Mouse (Mus musculus) left cerebral cortex, postnatal 14 days (tissue): ENCODE results near the gene Rab11fip5. TPM values are rescaled to one million over a fixed set of nuclear protein-coding genes. Genes with fewer than 3 reads are reported as not detected.

ENCODE experiments used
- DNase-seq, 2 experiments: peaks; one replicate each; pipeline ENCODE4 v3.0.0; 2021 to 2022; ENCODE audit warnings: low spot score in 2 of 2, mixed read lengths in 1 of 2
- intact Hi-C: fragments of 180-260 bp; cut with DNase I; formaldehyde crosslinking; loops from one replicate; pipeline ENCODE4 v1.15.1; 2025
- total RNA-seq, 2 experiments: library from RNA; stranded (reverse); gene quantifications; 2 replicates each; pipeline ENCODE4 v1.2.3; 2021

Rab11fip5 gene
- total RNA-seq, 2 experiments from 2014 or later = 53.8 to 55.0 TPM

DNA sequence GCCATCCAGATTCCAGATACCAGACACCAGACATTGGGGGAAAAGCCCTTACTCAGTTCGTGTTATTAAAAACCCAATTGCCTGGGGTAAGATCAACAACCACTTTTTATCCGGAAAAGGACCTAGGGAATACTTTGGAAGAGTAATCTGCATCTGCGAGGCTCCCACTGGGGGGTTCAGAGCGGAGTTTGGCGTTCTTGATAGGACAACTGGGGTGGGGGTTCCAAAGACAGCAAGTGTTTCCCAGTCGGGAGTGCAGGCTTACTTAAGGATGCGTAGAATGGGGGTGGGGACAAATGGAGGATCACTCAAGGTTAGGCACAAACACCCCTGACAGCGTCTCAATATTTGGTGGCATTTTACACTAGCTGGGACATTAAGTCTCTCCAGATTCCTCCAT, 42.7 kb downstream of the Rab11fip5 start:
- no peak for DNase-seq
- intact Hi-C loops = loop anchor here (2.0 to 5.0 kb wide), 3 partner anchors 29 to 94 kb away; no protein-coding TSS in a partner anchor

GRCm38 (mm10) chr6:85331221-85331735, 43.2 kb downstream of the Rab11fip5 start:
- DNase-seq = no peak
- intact Hi-C loops = loop anchor here (5.0 kb wide), 2 partner anchors 54 to 94 kb away; no protein-coding TSS in a partner anchor

GRCm38 (mm10) chr6:85329666-85330185, 44.7 kb downstream of the Rab11fip5 start:
- DNase-seq = no peak
- intact Hi-C loops = loop anchor here (5.0 kb wide), 2 partner anchors 52 to 92 kb away; no protein-coding TSS in a partner anchor

DNA sequence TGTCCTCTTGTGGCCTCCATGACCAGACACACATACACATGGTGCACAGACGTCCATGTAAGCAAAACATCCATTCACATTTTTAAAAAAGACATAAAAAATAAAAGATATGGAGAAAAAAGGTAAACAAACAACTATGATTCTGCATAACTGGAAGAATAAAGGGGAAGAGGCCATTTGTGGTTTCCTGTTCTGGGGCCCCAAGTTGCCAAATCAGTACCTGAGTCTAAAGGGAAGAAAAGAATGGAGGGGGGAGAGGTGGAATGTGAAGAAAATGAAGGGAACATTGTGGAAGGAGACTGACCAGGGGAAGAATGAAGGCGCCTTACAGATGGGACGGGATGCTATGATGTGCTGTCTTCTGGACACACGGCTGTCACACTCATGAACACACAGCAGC, 47.9 kb downstream of the Rab11fip5 start:
- intact Hi-C loops = no loop called here
- DNase-seq = no peak

- DNase-seq = no peak
These were observed 49.3 kb downstream of the Rab11fip5 start for GRCm38 (mm10) chr6:85325109-85325508.

DNA sequence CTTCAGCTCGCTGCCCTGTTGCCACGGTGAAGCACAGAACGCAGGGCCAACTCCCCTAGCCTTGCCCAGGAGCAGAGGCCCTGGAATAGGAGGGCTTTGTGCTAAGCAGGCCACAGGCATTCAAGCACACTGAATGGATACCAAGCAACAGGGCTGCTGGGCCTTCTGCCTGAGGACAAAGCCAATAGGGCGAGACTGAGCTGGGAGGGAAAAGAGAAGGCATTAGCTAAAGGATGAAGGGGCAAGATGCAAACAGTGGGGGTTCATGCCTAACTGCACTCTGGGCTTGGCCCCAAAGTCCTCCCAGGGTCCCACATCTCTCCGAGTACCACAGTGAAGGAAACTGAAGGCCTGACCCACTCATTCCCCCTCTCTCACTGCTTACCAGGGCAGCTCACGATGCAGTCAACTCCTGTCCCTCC, 54.0 kb downstream of the Rab11fip5 start:
- peak; percentile 54 to 57 for DNase-seq
- intact Hi-C loops = no loop called here

More at GRCm38 (mm10) chr6:85325109-85325508, 49.3 kb downstream of the Rab11fip5 start:
- intact Hi-C loops = no loop called here

- no peak for DNase-seq
- intact Hi-C loops = no loop called here
These were observed 58.2 kb downstream of the Rab11fip5 start for GRCm38 (mm10) chr6:85316211-85316610.

DNA sequence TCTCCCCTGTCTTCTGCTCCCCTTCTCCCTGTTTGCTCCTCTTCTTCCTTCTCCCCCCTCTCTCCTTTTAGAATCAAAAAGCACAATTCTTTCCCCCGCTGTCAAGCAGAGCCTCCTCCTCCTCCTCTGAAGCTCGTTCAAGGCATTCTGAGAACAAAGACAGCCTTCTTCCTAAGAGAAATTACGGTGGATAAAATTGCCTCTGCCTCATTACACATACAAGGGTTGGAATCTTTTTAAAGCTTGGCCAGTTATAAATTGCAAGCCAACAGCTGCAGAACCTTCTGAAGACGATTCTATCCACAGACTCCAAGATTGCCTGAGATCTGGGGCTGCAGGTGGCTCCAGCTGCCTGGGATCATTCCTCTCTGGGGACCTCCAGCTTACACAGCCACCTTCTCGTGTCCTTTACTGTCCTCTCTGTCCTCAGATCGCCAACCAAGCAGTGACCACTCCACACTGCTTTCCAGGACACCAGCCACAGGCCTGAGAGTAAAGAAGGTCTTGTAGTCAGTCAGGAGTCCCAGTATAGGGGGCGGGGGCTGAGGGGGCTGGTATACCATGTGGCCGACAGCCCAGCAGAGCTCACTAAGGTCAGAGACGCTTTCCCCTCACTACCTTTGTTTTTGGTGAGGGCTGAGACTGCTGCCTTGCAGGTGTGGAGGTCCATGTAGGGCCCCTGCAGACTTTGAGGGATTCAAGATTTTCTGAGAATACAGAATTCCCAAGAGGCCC, 60.2 kb downstream of the Rab11fip5 start:
- intact Hi-C loops = no loop called here
- peak in 1 of 2 experiments; percentile 24 for DNase-seq

DNA sequence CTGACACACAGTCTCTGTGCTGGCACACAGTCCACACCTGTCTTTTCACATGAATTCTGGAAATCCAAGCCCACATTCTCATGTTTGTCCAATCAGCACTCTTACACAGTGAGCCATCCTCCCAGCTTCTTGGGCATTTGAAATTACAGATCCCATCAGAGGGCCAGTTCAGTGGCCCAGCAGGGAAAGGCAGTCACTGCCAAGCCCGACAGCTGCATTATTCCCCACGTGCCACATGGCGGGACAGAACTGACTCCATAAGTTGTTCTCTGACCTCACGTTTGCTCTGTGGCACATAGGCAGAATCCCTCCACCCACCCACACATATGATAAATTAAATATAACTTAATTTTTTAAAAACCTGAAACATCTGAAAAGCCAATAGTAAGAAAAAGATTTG, 66.5 kb downstream of the Rab11fip5 start:
- no peak for DNase-seq
- intact Hi-C loops = no loop called here

DNA sequence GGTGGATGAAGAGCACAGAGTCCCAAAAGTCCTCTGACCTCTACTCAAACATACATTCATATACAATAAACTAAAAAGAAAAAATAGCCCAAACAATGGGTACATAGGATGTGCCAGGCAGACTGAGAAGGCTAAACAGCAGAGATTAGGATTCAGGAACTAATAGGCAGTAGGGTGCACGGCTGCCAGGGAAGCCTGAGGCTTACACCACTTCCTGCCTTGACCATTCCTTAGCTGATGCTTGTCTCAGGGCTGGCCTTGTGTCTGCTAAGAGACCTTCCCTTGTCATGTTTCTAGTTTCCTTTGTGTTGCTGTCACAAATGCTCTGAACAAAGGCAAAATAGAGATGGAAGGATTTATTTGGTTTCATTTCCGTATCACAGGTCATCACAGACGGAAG, 68.1 kb downstream of the Rab11fip5 start:
- no peak for DNase-seq
- intact Hi-C loops = no loop called here

DNA sequence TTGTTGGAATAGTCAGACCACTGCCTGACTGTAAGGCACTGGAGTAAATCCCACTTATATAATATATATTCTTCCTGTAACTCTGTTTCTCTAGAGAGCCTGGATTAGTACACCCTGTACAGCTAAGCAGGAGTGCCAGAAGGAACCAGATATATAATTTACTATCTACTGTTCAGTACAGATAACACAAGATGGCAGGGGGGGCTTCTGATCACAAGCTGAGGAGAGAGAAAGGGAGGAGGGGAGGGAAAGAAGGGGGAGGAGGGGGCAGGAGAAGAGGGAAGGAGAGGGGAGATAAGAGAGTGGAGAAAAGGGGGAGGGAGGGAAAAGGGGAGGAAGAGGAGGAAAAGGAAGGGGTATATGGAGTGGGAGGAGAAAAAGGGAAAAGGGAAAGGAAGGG, 68.6 kb downstream of the Rab11fip5 start:
- intact Hi-C loops = no loop called here
- no peak for DNase-seq

GRCm38 (mm10) chr6:85304966-85305365, 69.5 kb downstream of the Rab11fip5 start:
- DNase-seq = no peak
- intact Hi-C loops = no loop called here

- peak; percentile 55 to 84 for DNase-seq
- intact Hi-C loops = loop anchor here (2.0 kb wide), 1 partner anchor 30 kb away; the partner anchor contains the start of gene Sfxn5
These were observed 71.9 kb downstream of the Rab11fip5 start for GRCm38 (mm10) chr6:85302326-85303055.

- peak; percentile 52 to 54 for DNase-seq
- intact Hi-C loops = no loop called here
These were observed 78.9 kb downstream of the Rab11fip5 start for GRCm38 (mm10) chr6:85295384-85296167.

DNA sequence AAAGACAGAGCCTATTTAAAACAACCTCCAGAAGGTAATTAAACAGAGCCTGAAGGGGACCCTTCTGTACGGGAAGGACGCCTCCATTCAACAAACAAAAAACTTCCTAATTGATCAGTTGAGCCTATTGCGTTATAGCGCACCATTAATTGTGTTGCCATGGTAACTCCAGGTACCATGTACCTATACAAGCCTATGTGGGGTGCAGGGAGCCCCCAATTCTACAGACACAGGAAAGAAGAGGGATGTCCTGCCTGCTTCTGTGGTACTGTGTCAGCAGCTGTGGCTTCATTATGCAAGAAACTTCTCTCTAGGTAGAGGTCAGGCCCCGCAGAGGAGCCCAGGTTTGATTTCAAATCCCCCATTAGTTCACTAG, 80.4 kb downstream of the Rab11fip5 start:
- intact Hi-C loops = no loop called here

DNA sequence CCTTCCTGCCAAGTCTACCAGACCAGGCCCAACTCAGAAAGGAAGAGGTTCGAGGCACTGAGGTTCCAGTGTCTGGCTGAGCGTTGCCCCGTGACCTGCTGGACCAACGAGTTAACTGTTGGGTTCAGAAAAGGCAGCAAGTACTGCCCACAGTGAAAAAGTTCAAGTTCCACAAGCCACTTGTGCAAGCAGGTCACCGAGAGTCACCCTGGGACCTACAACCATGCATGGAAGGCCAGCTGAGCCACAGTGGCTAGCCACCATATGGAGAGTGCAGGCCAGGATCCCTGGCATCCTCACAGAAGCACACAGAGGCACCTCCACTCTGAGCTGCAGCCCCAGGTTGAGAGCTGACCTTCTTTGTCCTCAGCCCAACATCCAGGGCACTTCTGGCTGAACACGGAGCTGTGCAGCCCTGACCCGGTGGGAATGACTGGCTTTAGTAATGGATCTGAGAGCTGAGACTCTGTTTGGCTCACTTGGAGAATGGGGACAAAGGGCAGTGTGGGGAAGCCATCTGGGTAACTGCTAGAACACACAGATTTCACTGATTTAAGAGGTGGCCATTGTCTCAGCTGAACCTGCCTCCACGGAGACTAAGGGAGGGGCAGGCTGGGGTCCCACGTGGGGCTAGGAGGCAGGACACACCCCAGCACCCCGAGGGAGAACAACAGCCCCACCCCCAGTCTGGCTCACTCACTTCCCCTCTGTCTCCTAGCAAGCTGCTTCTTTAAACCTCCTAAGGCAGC, 81.0 kb downstream of the Rab11fip5 start:
- intact Hi-C loops = no loop called here
- DNase-seq = peak in 1 of 2 experiments; percentile 52

More for the DNA sequence above, 80.4 kb downstream of the Rab11fip5 start:
- DNase-seq = no peak

DNA sequence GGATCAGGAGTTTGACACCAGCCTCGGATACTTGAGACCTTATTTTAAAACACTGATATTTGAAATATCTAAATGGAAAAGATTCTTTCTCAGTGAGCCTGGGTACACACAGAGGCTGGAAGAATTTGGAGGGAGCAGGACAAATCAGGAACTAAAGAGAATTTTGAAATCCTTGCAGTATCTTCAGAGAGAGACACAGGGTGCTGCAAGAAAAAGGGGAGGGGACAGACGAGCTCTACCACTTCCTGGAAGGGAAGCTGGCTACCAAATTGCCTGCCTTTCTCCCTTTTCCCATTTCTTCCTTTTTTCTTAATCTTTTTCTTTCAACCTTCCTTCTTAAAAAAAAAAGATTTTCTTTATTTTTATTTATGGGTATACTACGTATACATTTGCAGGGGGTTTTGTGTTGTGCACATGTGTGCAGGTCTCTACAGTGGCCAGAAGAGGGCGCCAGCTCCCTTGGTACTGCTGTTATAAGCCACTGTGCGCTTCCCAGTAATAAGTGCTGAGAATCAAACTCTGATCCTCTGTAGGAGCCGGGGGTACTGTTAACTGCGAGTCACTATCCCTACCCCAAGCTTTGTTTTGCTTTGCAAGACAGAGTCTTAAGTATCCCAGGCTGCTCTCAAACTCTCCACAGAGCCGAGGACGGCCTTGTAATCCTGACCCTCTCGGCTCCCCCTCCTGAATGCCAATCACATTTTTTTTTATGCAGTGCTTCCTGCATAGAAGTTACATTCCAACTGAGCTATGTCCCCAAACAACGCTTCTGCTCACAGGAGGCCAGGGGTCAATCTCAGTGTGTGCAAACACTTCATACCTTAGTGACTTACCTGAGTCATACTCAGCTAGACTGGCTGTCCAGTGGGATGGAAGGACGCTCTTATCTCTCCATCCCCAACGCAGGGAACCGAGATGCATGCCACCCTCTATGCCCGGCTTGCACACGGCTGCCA, 83.3 kb downstream of the Rab11fip5 start:
- DNase-seq = no peak
- intact Hi-C loops = no loop called here
